Mouse (Mus musculus) MEL (cell line): Measurements from ENCODE around the gene Ror1. TPM values are rescaled to one million over a fixed set of nuclear protein-coding genes. Genes with fewer than 3 reads are reported as not detected.

ENCODE experiments used
- DNase-seq: peaks from one replicate; pipeline ENCODE4 v3.0.0; 2011; ENCODE audit warnings: low read depth, low spot score
- H3K27ac ChIP-seq: 2 replicates; pipeline ENCODE4 v1.5.1; 2012; ENCODE audit warnings: low read depth, mild to moderate bottlenecking, control low read depth, low read length, moderate library complexity; ENCODE audit not compliant: control insufficient read depth
- H3K27me3 ChIP-seq, 2 experiments: fragments of 150-350 bp in 1 of 2; sonication (generic) in 1 of 2; 2 replicates each; pipeline ENCODE4 v1.6.1; 2012; ENCODE audit warnings: low read length in 2 of 2, mild to moderate bottlenecking in 2 of 2, improper control_type of control experiment in 1 of 2, moderate library complexity in 1 of 2; ENCODE audit not compliant: insufficient read depth in 2 of 2, control insufficient read depth in 1 of 2
- H3K36me3 ChIP-seq, 2 experiments: 2 replicates each; pipeline ENCODE4 v1.6.1; 2012 to 2014; ENCODE audit warnings: low read length in 2 of 2, improper control_type of control experiment in 1 of 2, inconsistent platforms in 1 of 2, mild to moderate bottlenecking in 1 of 2; ENCODE audit not compliant: insufficient read depth in 2 of 2, control insufficient read depth in 1 of 2
- H3K4me1 ChIP-seq, 2 experiments: fragments of 150-350 bp in 1 of 2; sonication (generic) in 1 of 2; 2 replicates each; pipeline ENCODE4 v1.6.1; 2012; ENCODE audit warnings: low read length in 2 of 2, improper control_type of control experiment in 1 of 2, mild to moderate bottlenecking in 1 of 2; ENCODE audit not compliant: insufficient read depth in 2 of 2, control insufficient read depth in 1 of 2
- H3K4me3 ChIP-seq, 2 experiments: fragments of 150-350 bp in 1 of 2; sonication (generic) in 1 of 2; 2 replicates each; pipeline ENCODE4 v1.5.1; 2012; ENCODE audit warnings: low read depth in 2 of 2, low read length in 2 of 2, mild to moderate bottlenecking in 2 of 2, moderate library complexity in 2 of 2, control low read depth in 1 of 2, improper control_type of control experiment in 1 of 2; ENCODE audit not compliant: control insufficient read depth in 1 of 2, insufficient read depth in 1 of 2
- H3K79me2 ChIP-seq: 2 replicates; pipeline ENCODE4 v1.6.1; 2012; ENCODE audit warnings: mild to moderate bottlenecking, low read length, moderate library complexity; ENCODE audit not compliant: control insufficient read depth, poor library complexity, insufficient read depth
- H3K9ac ChIP-seq: 2 replicates; pipeline ENCODE4 v1.6.1; 2012; ENCODE audit warnings: low read depth, mild to moderate bottlenecking, control low read depth, low read length, moderate library complexity; ENCODE audit not compliant: control insufficient read depth, poor library complexity, severe bottlenecking
- H3K9me3 ChIP-seq: fragments of 150-350 bp; sonication (generic); replicated peaks from 2 replicates; pipeline ENCODE4 v1.6.1; 2012; ENCODE audit warnings: mild to moderate bottlenecking, low read length, improper control_type of control experiment, moderate library complexity; ENCODE audit not compliant: insufficient read depth
- BHLHE40 ChIP-seq: IDR thresholded peaks from 2 replicates; pipeline ENCODE4 v1.6.1; 2012; ENCODE audit warnings: low read depth, mild to moderate bottlenecking, inconsistent platforms, low read length, improper control_type of control experiment, borderline replicate concordance
- CHD1 ChIP-seq: IDR thresholded peaks from 2 replicates; pipeline ENCODE4 v1.6.1; 2012; ENCODE audit warnings: low read depth, mild to moderate bottlenecking, inconsistent platforms, low read length, improper control_type of control experiment
- CHD2 ChIP-seq: IDR thresholded peaks from 2 replicates; pipeline ENCODE4 v1.6.1; 2011; ENCODE audit warnings: low read length, improper control_type of control experiment
- E2F4 ChIP-seq: IDR thresholded peaks from 2 replicates; pipeline ENCODE4 v1.6.1; 2011; ENCODE audit warnings: low read depth, low read length, improper control_type of control experiment, borderline replicate concordance
- ELF1 ChIP-seq: IDR thresholded peaks from 2 replicates; pipeline ENCODE4 v1.6.1; 2014; ENCODE audit warnings: low read depth, mild to moderate bottlenecking, inconsistent platforms, low read length, improper control_type of control experiment, moderate library complexity
- GABPA ChIP-seq: IDR thresholded peaks from 2 replicates; pipeline ENCODE4 v1.6.1; 2012; ENCODE audit warnings: low read depth, mild to moderate bottlenecking, inconsistent platforms, low read length, improper control_type of control experiment, moderate library complexity
- GATA1 ChIP-seq: IDR thresholded peaks from 2 replicates; pipeline ENCODE4 v1.6.1; 2011; ENCODE audit warnings: low read depth, low read length, improper control_type of control experiment
- JUND ChIP-seq: IDR thresholded peaks from 2 replicates; pipeline ENCODE4 v1.6.1; 2011; ENCODE audit warnings: low read depth, mild to moderate bottlenecking, improper control_type of control experiment, low read length
- MYC ChIP-seq: IDR thresholded peaks from 2 replicates; pipeline ENCODE4 v1.6.1; 2011; ENCODE audit warnings: low read depth, mild to moderate bottlenecking, low read length, improper control_type of control experiment, moderate library complexity
- NRF1 ChIP-seq: IDR thresholded peaks from 2 replicates; pipeline ENCODE4 v1.6.1; 2014; ENCODE audit warnings: low read depth, mild to moderate bottlenecking, inconsistent platforms, low read length, improper control_type of control experiment, moderate library complexity; ENCODE audit not compliant: poor library complexity, insufficient read depth, severe bottlenecking
- POLR2A ChIP-seq, 2 experiments: IDR thresholded peaks; 2 replicates each; pipeline ENCODE4 v1.6.1; 2011 to 2012; ENCODE audit warnings: low read length in 2 of 2, mild to moderate bottlenecking in 2 of 2, control low read depth in 1 of 2, improper control_type of control experiment in 1 of 2, low read depth in 1 of 2, moderate library complexity in 1 of 2; ENCODE audit not compliant: control insufficient read depth in 1 of 2, insufficient read depth in 1 of 2, poor library complexity in 1 of 2
- POLR2AphosphoS2 ChIP-seq: IDR thresholded peaks from 2 replicates; pipeline ENCODE4 v1.6.1; 2011; ENCODE audit warnings: low read length, improper control_type of control experiment
- POLR2AphosphoS5 ChIP-seq: IDR thresholded peaks from 2 replicates; pipeline ENCODE4 v1.6.1; 2012; ENCODE audit warnings: low read depth, borderline replicate concordance, mild to moderate bottlenecking, inconsistent platforms, low read length, moderate library complexity, mixed read lengths
- RAD21 ChIP-seq: IDR thresholded peaks from 2 replicates; pipeline ENCODE4 v1.6.1; 2011; ENCODE audit warnings: mild to moderate bottlenecking, low read depth, low read length, improper control_type of control experiment
- SIN3A ChIP-seq: IDR thresholded peaks from 2 replicates; pipeline ENCODE4 v1.6.1; 2012; ENCODE audit warnings: low read length, improper control_type of control experiment, inconsistent platforms
- TAL1 ChIP-seq: IDR thresholded peaks from 2 replicates; pipeline ENCODE4 v1.6.1; 2012; ENCODE audit warnings: mild to moderate bottlenecking, inconsistent platforms, low read length, moderate library complexity, mixed read lengths
- UBTF ChIP-seq: IDR thresholded peaks from 2 replicates; pipeline ENCODE4 v1.6.1; 2012; ENCODE audit warnings: low read depth, mild to moderate bottlenecking, inconsistent platforms, low read length, improper control_type of control experiment, moderate library complexity, borderline replicate concordance; ENCODE audit not compliant: insufficient read depth
- ZNF384 ChIP-seq: IDR thresholded peaks from 2 replicates; pipeline ENCODE4 v1.6.1; 2012; ENCODE audit warnings: low read depth, mild to moderate bottlenecking, inconsistent platforms, low read length, improper control_type of control experiment
- polyA plus RNA-seq, 2 experiments: library from polyadenylated mRNA; stranded (reverse) in 1 of 2; unstranded in 1 of 2; fragments of >175 nt in 1 of 2; fragments of >200 nt in 1 of 2; gene quantifications; 2 replicates each; pipeline versions ENCODE4 v1.2.1 to v1.2.4; 2012; ENCODE audit warnings: low replicate concordance in 2 of 2, low read depth in 1 of 2; ENCODE audit not compliant: insufficient read length in 2 of 2, insufficient read depth in 1 of 2, missing spikeins in 1 of 2
- total RNA-seq: library from RNA; depleted of rRNA; stranded (reverse); fragments of 300-350 nt; gene quantifications from 2 replicates; pipeline ENCODE4 v1.2.3, GENCODE M21; 2012

Gene Ror1
- total and polyA plus RNA-seq, 3 experiments: not detected

- H3K9ac ChIP-seq: no peak overlapping the region
- no peak overlapping the region for H3K4me3 ChIP-seq
- no peaks in the 10 kb centered on the region for H3K27me3 ChIP-seq
- no peaks in the 10 kb centered on the region for H3K4me1 ChIP-seq
- H3K79me2 ChIP-seq: no peaks in the 10 kb centered on the region
- H3K36me3 ChIP-seq: no peaks in the 10 kb centered on the region
- TF ChIP-seq CHD2 (no peak), MYC (no peak), ZNF384 (no peak), GABPA (no peak), E2F4 (no peak), CHD1 (no peak), POLR2AphosphoS2 (no peak), POLR2AphosphoS5 (no peak), JUND (no peak), UBTF (no peak), NRF1 (no peak), GATA1 (no peak), POLR2A (IDR thresholded peaks at IDR 0.05; ENCODE audit: control insufficient read depth in 1 of 2, insufficient read depth in 1 of 2, low read depth in 1 of 2, low read length in 2 of 2, poor library complexity in 1 of 2) (no peak)
- H3K9me3 ChIP-seq: no peaks in the 10 kb centered on the region
- no peak for DNase-seq
- H3K27ac ChIP-seq: no peak overlapping the region
Measured at GRCm38 (mm10) chr4:100219026-100219425, 123.4 kb downstream of the Ror1 start.

DNA sequence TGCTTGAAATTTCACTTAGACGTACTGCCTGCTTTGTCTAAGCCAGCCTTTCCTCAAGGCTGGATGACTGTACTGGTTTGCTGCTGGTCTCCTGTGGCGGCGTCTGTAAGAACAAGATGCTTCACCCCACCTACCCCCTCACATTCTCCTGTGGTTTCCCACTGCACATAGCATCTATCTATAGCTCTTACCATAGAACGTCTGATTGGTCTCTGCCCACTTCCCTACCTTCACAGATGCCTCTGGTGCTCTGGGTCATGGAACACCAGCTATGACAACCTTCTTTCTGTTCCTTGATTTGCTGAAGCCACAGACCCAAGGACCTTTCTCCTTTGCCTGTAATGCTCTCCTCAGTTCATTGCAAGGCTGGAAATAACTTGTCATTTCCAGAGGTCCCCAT is 124.0 kb downstream of the Ror1 start:
- Histone ChIP-seq H3K9ac (no peak overlapping the region), H3K4me3 (no peak overlapping the region), H3K79me2 (no peaks in the 10 kb centered on the region), H3K27ac (no peak overlapping the region), H3K4me1 (no peaks in the 10 kb centered on the region), H3K27me3 (no peaks in the 10 kb centered on the region), H3K36me3 (no peaks in the 10 kb centered on the region), H3K9me3 (no peaks in the 10 kb centered on the region)
- TF ChIP-seq SIN3A (no peak), TAL1 (no peak), ELF1 (no peak), RAD21 (no peak), BHLHE40 (no peak)
- DNase-seq: no peak
